Mouse (Mus musculus) kidney, adult 10 weeks (tissue): Measurements from ENCODE around the gene Slamf1. TPM values are rescaled to one million over a fixed set of nuclear protein-coding genes. Genes with fewer than 3 reads are reported as not detected.

Source experiments
- polyA plus RNA-seq: library from polyadenylated mRNA; stranded (reverse); fragments of 350-450 nt; fragmentation: Illumina TruSeq; extraction: RNeasy Lipid Tissue Mini Kit (QIAGEN cat#74804); gene quantifications from one replicate; pipeline ENCODE4 v1.2.3, GENCODE M21; 2014; ENCODE audit warnings: low read depth, low replicate concordance

The Slamf1 gene
- polyA plus RNA-seq = not detected

GRCm38 (mm10) chr1:171766898-171767297, at the start of gene Slamf1:
TSS of gene Slamf1 (plus strand) at chr1:171767127.

GRCm38 (mm10) chr1:171839488-171839887, 72.6 kb downstream of the Slamf1 start, which contains the start of gene Cd84:
TSS of gene Cd84 (plus strand) at chr1:171839697.

Other genes with a start within 250 kb of the Slamf1 start
- not detected for gene Itln1, start 231.8 kb upstream of the Slamf1 start, polyA plus RNA-seq
- 0.61 TPM for gene Cd244a, start 207.9 kb upstream of the Slamf1 start, polyA plus RNA-seq
- gene Ly9, start 159.7 kb upstream of the Slamf1 start, polyA plus RNA-seq = 0.57 TPM
- 1.9 TPM for gene Slamf7, start 114.1 kb upstream of the Slamf1 start, polyA plus RNA-seq
- gene Cd48, start 85.1 kb upstream of the Slamf1 start, polyA plus RNA-seq = 3.7 TPM
- gene Cd84, start 72.6 kb downstream of the Slamf1 start, polyA plus RNA-seq = 1.7 TPM
- gene Gm10521, start 128.5 kb downstream of the Slamf1 start, polyA plus RNA-seq = not detected
- not detected for gene Slamf6, start 150.4 kb downstream of the Slamf1 start, polyA plus RNA-seq